Mouse (Mus musculus) thymus, adult 2 months (tissue): ENCODE data around the gene Phrf1.

ENCODE experiments used
- CTCF ChIP-seq: fragments of 200-500 bp; IDR thresholded peaks from 2 replicates; pipeline ENCODE4 v1.5.1; 2012; ENCODE audit warnings: mild to moderate bottlenecking, control low read depth, low read length, moderate library complexity, borderline replicate concordance; ENCODE audit not compliant: control insufficient read depth, poor library complexity, insufficient read depth; ENCODE audit errors: extremely low read depth
- POLR2A ChIP-seq: fragments of 200-500 bp; IDR thresholded peaks from 2 replicates; pipeline ENCODE4 v1.6.1; 2012; ENCODE audit warnings: mild to moderate bottlenecking, low read length, control low read depth, moderate library complexity; ENCODE audit not compliant: control insufficient read depth, poor library complexity, insufficient read depth; ENCODE audit errors: extremely low read depth

- no peak for TF ChIP-seq CTCF
- TF ChIP-seq POLR2A = no peak
Measured at GRCm38 (mm10) chr7:141281442-141281841, 52.9 kb downstream of the Phrf1 start.
